Mouse (Mus musculus) kidney, adult 11 months (tissue): ENCODE results near the gene Scrg1.
"Not testable (repeated sequence)": the region's sequence is repeated elsewhere in the genome, so short reads cannot be mapped to it uniquely, and the experiment has no call there.

Source experiments
- DNase-seq: peaks from one replicate; pipeline ENCODE4 v3.0.0; 2022

The Scrg1 gene

GRCm38 (mm10) chr8:57511316-57512118, 55.8 kb downstream of the Scrg1 start, which contains the start of gene Hmgb2:
Gene Hmgb2 (plus strand): TSS chr8:57511907.
- DNase-seq, result peak; percentile 100

DNA sequence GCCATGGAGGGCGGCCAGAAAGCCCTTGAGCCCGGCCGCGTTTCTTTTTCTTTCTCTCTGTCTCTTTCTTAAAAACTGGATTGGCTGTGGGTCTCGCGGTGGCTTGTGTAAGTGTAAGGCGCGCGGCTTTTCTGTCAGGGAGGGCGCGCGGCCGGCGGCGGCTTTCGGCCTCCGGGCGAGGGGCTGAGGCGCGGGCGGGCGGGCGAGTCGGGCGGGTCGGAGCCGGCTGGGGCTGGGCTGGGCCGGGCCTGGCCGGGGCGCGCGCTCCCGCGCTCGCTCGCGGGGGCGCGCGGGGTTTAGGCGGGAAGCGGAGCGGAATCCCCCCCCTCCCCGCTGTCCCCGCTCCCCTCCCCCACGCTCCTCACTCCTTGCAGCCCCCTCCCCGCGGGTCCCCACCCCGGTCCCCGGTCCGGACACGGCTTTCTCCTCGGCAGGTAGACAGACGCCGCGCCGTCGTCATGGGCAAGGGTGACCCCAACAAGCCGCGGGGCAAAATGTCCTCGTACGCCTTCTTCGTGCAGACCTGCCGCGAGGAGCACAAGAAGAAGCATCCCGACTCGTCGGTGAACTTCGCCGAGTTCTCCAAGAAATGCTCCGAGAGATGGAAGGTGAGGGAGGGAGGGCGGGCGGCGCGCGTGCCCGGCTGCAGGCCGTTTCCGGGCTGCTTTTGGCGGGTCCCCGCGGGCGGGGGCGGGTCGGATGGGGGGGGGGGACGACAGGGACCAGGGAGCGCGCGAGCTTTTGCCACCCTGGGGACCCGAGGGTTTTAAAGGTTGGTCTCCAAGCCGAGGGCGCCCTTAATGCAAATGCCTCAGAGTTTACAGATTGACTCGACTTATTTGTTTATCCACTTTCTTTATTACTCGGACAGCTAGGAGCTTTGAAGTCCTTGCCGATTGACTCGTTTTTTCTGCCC, 56.7 kb downstream of the Scrg1 start:
- DNase-seq, result peak; percentile 17

DNA sequence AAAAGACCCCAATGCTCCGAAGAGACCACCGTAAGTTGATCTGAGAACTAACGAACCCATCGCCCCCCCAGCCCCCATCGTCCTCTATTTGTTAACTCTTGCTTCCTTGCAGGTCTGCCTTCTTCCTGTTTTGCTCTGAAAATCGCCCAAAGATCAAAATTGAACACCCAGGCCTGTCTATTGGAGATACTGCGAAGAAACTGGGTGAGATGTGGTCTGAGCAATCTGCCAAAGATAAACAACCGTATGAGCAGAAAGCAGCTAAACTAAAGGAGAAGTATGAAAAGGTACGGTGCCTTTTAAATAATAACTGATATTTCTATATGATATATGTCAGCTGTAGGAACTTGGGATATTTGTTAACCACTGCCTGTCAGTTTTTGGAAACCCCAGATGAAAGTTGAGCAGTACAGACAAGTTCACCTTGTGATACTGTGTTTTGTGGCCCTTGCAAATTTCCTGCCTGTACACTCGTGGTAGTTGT, 57.5 kb downstream of the Scrg1 start:
- not testable (repeated sequence) for DNase-seq

DNA sequence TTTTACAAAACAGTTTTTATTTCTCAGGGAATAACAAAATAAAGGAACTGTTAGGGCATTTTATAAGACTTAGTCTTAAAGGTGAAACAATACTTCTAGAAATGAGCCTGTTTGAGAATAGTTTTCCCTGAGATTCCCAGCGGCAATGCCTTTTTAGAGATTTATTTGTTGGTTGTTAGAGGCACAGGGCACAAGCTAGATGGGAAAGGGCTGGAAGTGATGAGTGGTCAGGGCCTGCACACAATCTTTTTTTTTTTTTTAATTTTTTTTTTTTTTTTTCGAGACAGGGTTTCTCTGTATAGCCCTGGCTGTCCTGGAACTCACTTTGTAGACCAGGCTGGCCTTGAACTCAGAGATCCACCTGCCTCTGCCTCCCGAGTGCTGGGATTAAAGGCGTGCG, 61.0 kb downstream of the Scrg1 start:
- DNase-seq, result not testable (repeated sequence)

DNA sequence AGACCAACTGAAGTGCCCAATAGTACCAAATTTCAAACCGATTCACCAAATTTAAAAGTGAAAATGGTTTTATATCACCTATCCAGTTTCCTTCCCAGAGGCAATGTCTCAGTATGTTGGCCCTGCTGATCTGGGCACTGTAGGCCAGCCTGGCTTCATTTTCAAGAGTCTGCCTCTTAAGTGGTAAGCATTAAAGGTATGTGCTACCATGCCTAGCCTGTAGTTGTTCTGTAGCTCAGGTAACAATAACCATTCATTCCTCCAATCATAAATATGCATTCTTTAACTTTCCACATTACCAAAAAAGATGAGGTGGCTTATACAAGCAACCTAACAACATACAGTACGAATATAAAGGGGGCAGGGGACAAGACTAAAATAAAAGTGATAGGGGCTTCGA, 62.0 kb downstream of the Scrg1 start:
- DNase-seq, result no peak

DNA sequence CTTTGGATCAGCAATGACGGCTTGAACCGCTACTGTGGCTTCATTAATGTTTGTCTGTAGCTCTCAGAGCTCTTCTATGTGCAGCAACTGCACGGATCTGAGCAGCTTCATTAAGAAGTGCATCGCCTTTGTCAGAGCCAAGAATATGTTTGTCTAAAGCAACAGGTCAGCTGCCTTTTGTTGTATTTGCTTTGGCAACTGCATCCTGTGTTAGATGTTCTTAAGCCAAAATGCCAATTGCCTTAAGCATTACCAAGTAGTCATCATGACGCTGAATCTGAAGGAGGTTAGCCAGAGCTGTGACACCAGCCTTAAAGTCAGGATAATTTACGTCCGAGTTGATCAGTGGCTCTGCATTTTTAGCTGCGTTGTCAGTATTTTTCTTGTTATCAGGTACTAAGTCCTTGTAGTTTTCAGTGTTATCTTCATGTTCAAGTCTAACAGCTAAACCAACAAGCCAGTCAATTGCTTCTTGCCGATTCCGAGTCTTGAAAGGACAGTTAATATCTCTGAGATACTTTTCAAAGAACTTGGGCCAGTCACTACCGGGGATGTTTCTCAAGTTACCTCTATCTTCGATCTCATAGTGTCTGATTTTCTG, 64.6 kb downstream of the Scrg1 start:
- DNase-seq, result no peak
